Mouse (Mus musculus): ENCODE results near the gene Lmln. TPM values are rescaled to one million over a fixed set of nuclear protein-coding genes. Genes with fewer than 3 reads are reported as not detected.

The Lmln gene
- total and polyA plus RNA-seq, 3 experiments: 1.5 to 3.2 (median 2.6) TPM

- H3K4me2 ChIP-seq (ENCODE audit: insufficient read depth, low read depth, poor library complexity, severe bottlenecking): no peak overlapping the region
- dilution Hi-C loops (cut with MboI; ENCODE audit: extremely low pct_ligation_motif_present, extremely low pct_unique_long_range_greater_than_20kb, low sequenced_read_pairs) (no loop called here), in situ Hi-C loops (cut with MboI; ENCODE audit: low pct_ligation_motif_present, low pct_unique_long_range_greater_than_20kb, low sequenced_read_pairs) (loop anchor here (10.0 kb wide), 1 partner anchor 343 kb away; the partner anchor contains the start of gene Smbd1)
- no peak overlapping the region for H3K9ac ChIP-seq (ENCODE audit: insufficient read depth, low read depth)
- peaks cover 6% of the 10 kb centered on the region for H3K9me3 ChIP-seq (replicated peaks; ENCODE audit: low read length)
- H3K4me3 ChIP-seq (replicated peaks in 1 of 3; ENCODE audit: low read depth in 2 of 3, low read length in 2 of 3, poor library complexity in 1 of 3): no peak overlapping the region
- DNase-seq (ENCODE audit: extremely low read depth): no peak
- H3K27ac ChIP-seq (ENCODE audit: insufficient read depth, low read depth): no peak overlapping the region
- TF ChIP-seq ELF1 (IDR thresholded peaks at IDR 0.05; ENCODE audit: low read depth, low read length): no peak
- no peak for TF ChIP-seq TCF12 (IDR thresholded peaks at IDR 0.05; ENCODE audit: low read depth, low read length)
- no peak for TF ChIP-seq ZKSCAN1 (IDR thresholded peaks at IDR 0.05; ENCODE audit: borderline replicate concordance, low read depth, low read length)
- no peak for TF ChIP-seq MAZ (IDR thresholded peaks at IDR 0.05; ENCODE audit: low read depth, low read length)
- TF ChIP-seq USF1 (IDR thresholded peaks at IDR 0.05; ENCODE audit: low read depth, low read length): no peak
- no peak for TF ChIP-seq GABPA (IDR thresholded peaks at IDR 0.05; ENCODE audit: insufficient replicate concordance, low read depth, low read length)
- TF ChIP-seq JUND (conservative IDR thresholded peaks at IDR 0.05; ENCODE audit: low read depth, low read length): no peak
- TF ChIP-seq EP300 (IDR thresholded peaks at IDR 0.05; ENCODE audit: low read length): no peak
- no peaks in the 10 kb centered on the region for H3K36me3 ChIP-seq (replicated peaks in 1 of 2; ENCODE audit: control insufficient read depth in 1 of 2, insufficient read depth in 1 of 2, low read length in 1 of 2)
- H3K27me3 ChIP-seq (replicated peaks): peaks cover 1% of the 10 kb centered on the region
- H3K79me2 ChIP-seq (replicated peaks; ENCODE audit: control insufficient read depth, extremely low read depth, insufficient read depth, poor library complexity, severe bottlenecking): no peaks in the 10 kb centered on the region
- H3K4me1 ChIP-seq (ENCODE audit: control insufficient read depth in 1 of 2, insufficient read depth in 2 of 2): peaks cover 12 to 15% of the 10 kb centered on the region in 2 experiments
Measured at GRCm38 (mm10) chr16:33158006-33158405, 95.7 kb downstream of the Lmln start.

GRCm38 (mm10) chr16:33158590-33159071 lies 96.3 kb downstream of the Lmln start:
- Histone ChIP-seq H3K27ac (ENCODE audit: insufficient read depth, low read depth) (0 out of 2 replicates have a peak overlapping the region, but pooled peaks have one; percentile 14), H3K4me1 (ENCODE audit: control insufficient read depth in 1 of 2, insufficient read depth in 2 of 2) (peaks cover 12 to 15% of the 10 kb centered on the region in 2 experiments), H3K27me3 (replicated peaks) (no peaks in the 10 kb centered on the region), H3K9ac (ENCODE audit: insufficient read depth, low read depth) (no peak overlapping the region), H3K9me3 (replicated peaks; ENCODE audit: low read length) (peaks cover 6% of the 10 kb centered on the region), H3K79me2 (replicated peaks; ENCODE audit: control insufficient read depth, extremely low read depth, insufficient read depth, poor library complexity, severe bottlenecking) (no peaks in the 10 kb centered on the region), H3K4me3 (replicated peaks in 1 of 3; ENCODE audit: low read depth in 2 of 3, low read length in 2 of 3, poor library complexity in 1 of 3) (no peak overlapping the region), H3K4me2 (ENCODE audit: insufficient read depth, low read depth, poor library complexity, severe bottlenecking) (no peak overlapping the region), H3K36me3 (replicated peaks in 1 of 2; ENCODE audit: control insufficient read depth in 1 of 2, insufficient read depth in 1 of 2, low read length in 1 of 2) (no peaks in the 10 kb centered on the region)
- DNase-seq (ENCODE audit: extremely low read depth): no peak
- TF ChIP-seq POLR2A (IDR thresholded peaks at IDR 0.05; ENCODE audit: low read depth, low read length): no peak
- TF ChIP-seq SIN3A (IDR thresholded peaks at IDR 0.05; ENCODE audit: low read length): no peak
- TF ChIP-seq SMC3 (IDR thresholded peaks at IDR 0.05; ENCODE audit: low read depth, low read length): no peak
- no peak for TF ChIP-seq PAX5 (IDR thresholded peaks at IDR 0.05; ENCODE audit: low read length)
- TF ChIP-seq ZNF384 (IDR thresholded peaks at IDR 0.05; ENCODE audit: low read depth, low read length): no peak
- no peak for TF ChIP-seq JUN (IDR thresholded peaks at IDR 0.05; ENCODE audit: insufficient read depth, low read depth, low read length)
- no peak for TF ChIP-seq BHLHE40 (IDR thresholded peaks at IDR 0.05; ENCODE audit: low read depth, low read length)
- no peak for TF ChIP-seq USF1 (IDR thresholded peaks at IDR 0.05; ENCODE audit: low read depth, low read length)
- TF ChIP-seq HCFC1 (IDR thresholded peaks at IDR 0.05; ENCODE audit: low read depth, low read length): no peak
- TF ChIP-seq TBP (conservative IDR thresholded peaks at IDR 0.05; ENCODE audit: low read depth, low read length): no peak
- no peak for TF ChIP-seq MXI1 (IDR thresholded peaks at IDR 0.05; ENCODE audit: low read depth, low read length)
- TF ChIP-seq KAT2A (IDR thresholded peaks at IDR 0.05; ENCODE audit: insufficient replicate concordance, low read length): no peak
- TF ChIP-seq UBTF (IDR thresholded peaks at IDR 0.05; ENCODE audit: low read depth, low read length): no peak
- no peak for TF ChIP-seq CHD2 (IDR thresholded peaks at IDR 0.05; ENCODE audit: low read length)
- TF ChIP-seq RCOR1 (conservative IDR thresholded peaks at IDR 0.05; ENCODE audit: low read depth, low read length): no peak
- TF ChIP-seq MEF2A (IDR thresholded peaks at IDR 0.05; ENCODE audit: borderline replicate concordance, low read depth, low read length): no peak
- in situ Hi-C loops (cut with MboI; ENCODE audit: low pct_ligation_motif_present, low pct_unique_long_range_greater_than_20kb, low sequenced_read_pairs) (loop anchor here (10.0 kb wide), 1 partner anchor 344 kb away; the partner anchor contains the start of gene Smbd1), dilution Hi-C loops (cut with MboI; ENCODE audit: extremely low pct_ligation_motif_present, extremely low pct_unique_long_range_greater_than_20kb, low sequenced_read_pairs) (no loop called here)
